Mouse (Mus musculus) myocyte (in vitro differentiated cells): ENCODE results near the gene Mpzl1.

Experiments
- E2F4 ChIP-seq: IDR thresholded peaks from one replicate; pipeline ENCODE4 v1.6.1; 2011; ENCODE audit warnings: mild to moderate bottlenecking, control low read depth, moderate library complexity; ENCODE audit not compliant: insufficient read depth
- MAX ChIP-seq: IDR thresholded peaks from one replicate; pipeline ENCODE4 v1.6.1; 2011; ENCODE audit warnings: low read depth, mild to moderate bottlenecking, control low read depth
- POLR2A ChIP-seq: IDR thresholded peaks from one replicate; pipeline ENCODE4 v1.6.1; 2011; ENCODE audit warnings: low read depth, mild to moderate bottlenecking, control low read depth, moderate library complexity; ENCODE audit not compliant: insufficient read length
- POLR2AphosphoS2 ChIP-seq: IDR thresholded peaks from one replicate; pipeline ENCODE4 v1.6.1; 2011; ENCODE audit warnings: low read depth, control low read depth; ENCODE audit not compliant: insufficient read length
- SRF ChIP-seq: IDR thresholded peaks from one replicate; pipeline ENCODE4 v1.6.1; 2011; ENCODE audit warnings: low read depth; ENCODE audit not compliant: control insufficient read depth, insufficient read length
- TCF12 ChIP-seq: IDR thresholded peaks from one replicate; pipeline ENCODE4 v1.6.1; 2011; ENCODE audit warnings: mild to moderate bottlenecking, control low read depth; ENCODE audit not compliant: poor library complexity, insufficient read depth, severe bottlenecking
- USF1 ChIP-seq: IDR thresholded peaks from one replicate; pipeline ENCODE4 v1.6.1; 2011; ENCODE audit warnings: low read depth, mild to moderate bottlenecking, control low read depth, moderate library complexity

- TF ChIP-seq POLR2A = no peak
- TF ChIP-seq E2F4 = no peak
- peak; percentile 32 for TF ChIP-seq POLR2AphosphoS2
- TF ChIP-seq USF1 = no peak
- TF ChIP-seq MAX = no peak
- TF ChIP-seq TCF12 = no peak
- no peak for TF ChIP-seq SRF
Measured at GRCm38 (mm10) chr1:165641786-165642771, 7.7 kb upstream of the Mpzl1 start.
